Mouse (Mus musculus) Patski (cell line): ENCODE results near the gene Tbca. TPM values are rescaled to one million over a fixed set of nuclear protein-coding genes. Genes with fewer than 3 reads are reported as not detected.

ENCODE experiments used
- ATAC-seq: fragments of 100-300 bp; one replicate; pipeline ENCODE4 v1.8.0; 2021
- CTCF ChIA-PET: fragments of 350-600 bp; sonication (Branson Sonifier 250); formaldehyde crosslinking; loops from one replicate; lab custom pipeline; 2022; ENCODE audit warnings: inconsistent platforms; lab: Charles Lee
- POLR2A ChIA-PET: fragments of 350-600 bp; sonication (Branson Sonifier 250); formaldehyde crosslinking; loops from one replicate; lab custom pipeline; 2022; ENCODE audit warnings: antibody characterized with exemption, inconsistent platforms; lab: Charles Lee
- DNase-seq: peaks from one replicate; pipeline ENCODE4 v3.0.0-alpha.2; 2011; ENCODE audit warnings: low read depth, low spot score
- H3K27me3 ChIP-seq: fragments of 371-371 bp; one replicate; pipeline ENCODE4 v1.5.1; 2021
- CTCF ChIP-seq: fragments of 100-300 bp; IDR thresholded peaks from one replicate; pipeline ENCODE4 v1.5.1; 2021
- in situ Hi-C: fragments of 300-500 bp; cut with MboI; formaldehyde crosslinking; loops from 3 replicates; pipeline ENCODE4 v1.11.1; 2018; ENCODE audit warnings: low pct_unique_long_range_greater_than_20kb, mixed read lengths
- polyA plus RNA-seq: library from polyadenylated mRNA; unstranded; gene quantifications from one replicate; pipeline ENCODE4 v1.2.3, GENCODE M21; 2021

Gene Tbca
- polyA plus RNA-seq, 1 experiment from 2014 or later = 325 TPM

DNA sequence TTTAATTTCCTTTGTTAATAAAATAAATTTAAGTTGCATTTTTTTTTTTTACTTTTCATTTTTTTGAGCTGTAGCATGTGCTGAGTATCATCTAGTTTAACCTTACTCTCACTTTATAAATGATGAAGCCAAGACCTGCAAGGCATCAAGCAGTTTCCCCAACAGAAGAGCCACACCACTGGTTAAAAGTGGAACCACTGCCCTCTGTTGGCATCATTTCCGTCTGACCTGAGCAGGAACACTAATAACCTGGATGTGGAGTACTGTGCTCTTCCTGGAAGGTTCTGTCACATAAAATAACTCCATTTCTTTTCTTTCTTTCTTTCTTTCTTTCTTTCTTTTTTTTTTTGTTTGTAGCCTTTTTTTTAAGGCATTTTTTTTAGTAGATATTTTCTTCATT lies 21.0 kb downstream of the Tbca start:
- CTCF ChIA-PET = no interaction called here
- DNase-seq (no peak), ATAC-seq (no peak)
- POLR2A ChIA-PET = no interaction called here
- peak; percentile 11 for TF ChIP-seq CTCF
- no peaks in the 10 kb centered on the region for H3K27me3 ChIP-seq
- in situ Hi-C loops = no loop called here

DNA sequence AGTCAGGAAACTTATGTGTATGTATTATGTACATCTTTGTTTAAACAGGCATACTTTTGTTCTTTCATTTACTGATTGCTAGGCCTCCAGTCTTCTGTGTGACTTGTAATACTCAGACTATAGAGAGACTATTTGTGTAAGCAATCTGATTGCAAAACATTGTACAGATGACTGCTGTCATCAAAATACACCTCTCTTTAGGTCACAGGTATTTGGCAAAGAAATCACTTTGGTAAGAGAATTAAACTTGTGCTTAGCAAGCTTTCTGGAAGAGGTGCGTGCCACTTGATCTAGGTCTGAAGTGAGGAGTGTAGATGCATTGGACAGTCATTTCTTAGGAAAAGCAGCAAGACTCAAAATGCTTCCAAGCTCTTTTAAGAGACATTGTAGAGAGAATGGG lies 22.7 kb downstream of the Tbca start:
- ATAC-seq = no peak
- DNase-seq = no peak
- no peaks in the 10 kb centered on the region for H3K27me3 ChIP-seq
- CTCF ChIA-PET = no interaction called here
- POLR2A ChIA-PET = no interaction called here
- TF ChIP-seq CTCF = no peak
- in situ Hi-C loops = no loop called here

DNA sequence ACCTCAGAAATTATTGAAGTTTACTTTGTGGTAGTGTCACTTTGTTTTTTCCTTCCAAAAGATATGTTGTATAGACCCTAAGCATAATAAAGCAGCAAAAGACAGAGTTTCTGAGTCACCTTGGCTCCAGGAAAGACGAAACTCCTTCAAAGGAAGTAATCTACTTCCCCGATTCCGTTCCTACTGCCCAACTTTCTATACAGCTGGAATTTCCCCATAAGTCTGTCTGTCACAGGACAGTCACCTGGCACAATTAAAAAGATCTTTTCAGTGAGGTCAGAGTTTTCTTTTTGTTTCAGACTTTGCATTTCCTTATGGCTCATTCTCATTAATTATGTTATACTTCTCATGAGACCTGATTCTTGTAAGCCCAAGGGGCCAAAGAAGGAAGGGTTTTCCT lies 25.1 kb downstream of the Tbca start:
- DNase-seq (no peak), ATAC-seq (no peak)
- no peak for TF ChIP-seq CTCF
- ChIA-PET POLR2A (no interaction called here), CTCF (no interaction called here)
- no peaks in the 10 kb centered on the region for H3K27me3 ChIP-seq
- in situ Hi-C loops = no loop called here

DNA sequence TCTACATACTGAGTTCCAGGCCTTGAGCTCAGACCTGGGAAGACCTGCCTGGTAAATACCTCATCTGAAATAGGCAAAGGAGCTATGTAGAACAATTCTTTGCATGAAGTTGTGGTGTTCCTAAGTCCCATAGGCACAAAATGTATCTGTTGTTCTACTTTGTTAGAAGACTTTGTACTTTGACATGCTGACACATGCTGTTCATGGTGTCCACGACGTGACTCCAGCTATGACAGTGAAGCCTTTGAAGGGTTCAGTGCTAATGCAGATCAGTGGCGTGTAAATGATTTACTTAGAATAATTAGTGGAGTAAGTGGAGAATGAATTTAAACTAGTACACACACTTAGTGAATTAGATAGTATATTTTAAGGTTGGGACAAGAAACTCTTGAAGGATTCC lies 31.8 kb downstream of the Tbca start:
- no peaks in the 10 kb centered on the region for H3K27me3 ChIP-seq
- ChIA-PET POLR2A (no interaction called here), CTCF (interaction anchor here (0.9 kb wide), 1 partner anchor 8 kb away, joined by 4 read pairs; no protein-coding TSS in a partner anchor)
- in situ Hi-C loops = no loop called here
- DNase-seq (no peak), ATAC-seq (no peak)
- TF ChIP-seq CTCF = no peak

DNA sequence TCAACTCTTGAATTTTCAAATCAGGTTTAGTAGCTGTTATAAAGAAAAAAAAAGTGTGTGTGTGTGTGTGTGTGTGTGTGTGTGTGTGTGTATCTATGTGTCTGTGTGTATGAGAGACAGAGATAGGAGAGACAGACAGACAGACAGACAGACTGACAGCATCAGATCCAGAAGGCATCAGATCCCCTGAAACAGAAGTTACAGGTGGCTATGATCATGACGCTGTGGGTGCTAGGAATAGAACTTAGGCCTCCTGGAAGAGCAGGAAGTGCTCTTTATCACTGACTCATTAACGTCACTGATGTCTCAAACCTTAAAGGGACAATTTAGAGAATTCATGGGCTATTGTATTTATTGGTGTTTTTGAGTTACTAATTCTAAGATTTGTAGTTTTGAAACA lies 32.2 kb downstream of the Tbca start:
- ChIA-PET POLR2A (no interaction called here), CTCF (interaction anchor here (0.9 kb wide), 1 partner anchor 8 kb away, joined by 4 read pairs; no protein-coding TSS in a partner anchor)
- ATAC-seq (no peak), DNase-seq (no peak)
- no peak for TF ChIP-seq CTCF
- no peaks in the 10 kb centered on the region for H3K27me3 ChIP-seq
- in situ Hi-C loops = no loop called here

DNA sequence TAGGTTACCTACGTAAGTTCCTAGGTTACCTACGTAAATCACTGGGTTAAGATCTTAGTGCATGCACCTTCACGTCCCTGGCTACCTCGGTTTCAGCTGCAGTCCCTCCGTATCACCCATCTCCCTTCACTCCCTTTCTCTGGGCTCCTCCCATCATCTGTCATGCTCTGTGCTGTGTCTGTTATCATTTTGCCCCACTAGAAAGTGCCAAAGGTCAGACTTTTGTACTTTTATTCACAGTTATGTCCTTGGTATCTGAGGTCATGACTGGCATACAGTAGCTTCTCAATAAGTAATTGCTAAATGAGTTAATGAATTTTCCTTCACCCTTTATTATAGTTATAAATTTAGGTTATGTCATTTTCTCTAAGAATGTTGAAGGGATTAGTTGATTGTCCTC lies 37.7 kb downstream of the Tbca start:
- no peak for TF ChIP-seq CTCF
- ATAC-seq (no peak), DNase-seq (no peak)
- no peaks in the 10 kb centered on the region for H3K27me3 ChIP-seq
- ChIA-PET CTCF (interaction anchor here (1.3 to 1.7 kb wide), 2 partner anchors 9 to 12 kb away, joined by 4 to 7 read pairs; no protein-coding TSS in a partner anchor), POLR2A (interaction anchor here (0.6 to 0.7 kb wide), 2 partner anchors 20 to 184 kb away, joined by 3 to 4 read pairs; no protein-coding TSS in a partner anchor)
- in situ Hi-C loops = no loop called here

DNA sequence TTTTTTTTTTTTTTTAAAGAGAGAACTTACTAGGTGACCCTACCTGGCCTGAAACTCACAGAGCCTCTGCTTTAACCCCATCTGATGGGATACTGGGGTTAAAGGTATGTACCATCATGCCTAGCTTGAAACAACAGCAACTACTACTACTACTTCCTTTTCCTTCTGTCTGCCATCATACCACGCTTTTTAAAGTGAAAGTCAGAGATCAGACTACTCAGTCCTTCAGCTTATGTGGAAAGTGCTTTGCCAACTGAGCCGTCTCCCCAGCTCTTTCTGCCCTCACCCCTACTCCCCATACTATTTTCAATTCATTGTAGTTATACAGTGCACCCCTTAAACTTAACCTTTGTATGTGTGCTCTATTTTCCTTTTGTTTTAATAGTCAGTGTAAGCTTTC lies 38.3 kb downstream of the Tbca start:
- no peak for ATAC-seq
- no peak for TF ChIP-seq CTCF
- in situ Hi-C loops = no loop called here
- ChIA-PET POLR2A (interaction anchor here (0.6 to 0.7 kb wide), 2 partner anchors 20 to 184 kb away, joined by 3 to 4 read pairs; no protein-coding TSS in a partner anchor), CTCF (interaction anchor here (1.1 to 1.7 kb wide), 3 partner anchors 9 to 11 kb away, joined by 3 to 7 read pairs (median 4); no protein-coding TSS in a partner anchor)
- no peak for DNase-seq
- H3K27me3 ChIP-seq = no peaks in the 10 kb centered on the region

DNA sequence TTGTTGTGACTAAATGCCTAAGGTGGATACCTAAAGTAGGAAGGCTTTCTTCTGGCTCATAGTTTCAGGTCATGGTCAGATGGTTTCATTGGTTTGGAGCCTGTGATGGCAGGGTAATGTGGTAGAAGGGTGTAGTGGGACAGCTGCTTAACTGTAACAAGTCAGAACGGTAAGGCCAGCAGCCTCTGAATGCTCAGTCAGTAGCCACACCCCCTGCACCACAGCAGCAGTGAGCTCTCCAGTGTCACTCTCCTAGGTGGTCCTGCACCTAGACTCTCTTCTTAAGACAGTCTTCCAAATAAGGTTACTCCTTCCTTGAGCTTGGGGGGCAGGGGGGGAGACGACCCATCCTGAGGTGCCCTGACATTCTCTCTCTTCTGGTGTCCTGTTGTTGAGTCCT lies 39.1 kb downstream of the Tbca start:
- DNase-seq (no peak), ATAC-seq (no peak)
- CTCF ChIA-PET = interaction anchor here (1.1 to 1.2 kb wide), 2 partner anchors 7 to 11 kb away, joined by 3 to 4 read pairs; no protein-coding TSS in a partner anchor
- no peaks in the 10 kb centered on the region for H3K27me3 ChIP-seq
- no peak for TF ChIP-seq CTCF
- in situ Hi-C loops = no loop called here
- POLR2A ChIA-PET = no interaction called here

DNA sequence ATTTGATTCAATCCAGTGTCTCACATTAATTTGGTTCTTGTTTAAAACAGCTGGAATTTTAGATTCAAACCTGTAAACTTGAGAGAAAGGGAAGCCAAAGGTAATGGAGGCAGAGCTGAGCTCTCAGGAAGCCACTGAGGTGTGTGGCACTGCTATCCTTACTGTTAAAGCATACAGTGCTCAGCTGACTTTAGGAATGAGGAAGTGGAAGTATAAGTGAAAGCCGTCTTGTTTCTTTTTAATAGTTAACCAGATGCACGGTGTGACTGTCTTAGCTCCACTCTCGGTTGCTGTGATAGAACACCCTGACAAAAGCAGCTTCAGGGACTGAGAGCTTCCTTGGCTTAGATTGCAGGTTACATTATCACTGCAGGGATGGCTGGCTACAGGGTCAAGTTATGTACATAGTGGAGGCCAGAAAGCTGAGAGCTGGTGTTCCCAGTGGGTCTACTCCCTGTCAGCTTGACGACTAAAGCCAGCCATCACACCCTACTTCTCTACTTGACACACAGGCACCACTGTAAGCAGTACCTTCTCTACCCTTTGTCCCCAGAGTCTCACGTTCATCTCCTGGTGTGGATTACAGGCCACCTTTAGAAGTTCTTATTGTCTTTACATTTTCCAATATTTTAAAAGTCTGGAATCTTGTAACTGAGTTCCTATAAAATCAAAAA lies 49.5 kb downstream of the Tbca start:
- TF ChIP-seq CTCF = no peak
- H3K27me3 ChIP-seq = no peaks in the 10 kb centered on the region
- no peak for DNase-seq
- CTCF ChIA-PET = interaction anchor here (1.2 to 1.6 kb wide), 2 partner anchors 12 to 32 kb away, joined by 4 read pairs; no protein-coding TSS in a partner anchor
- in situ Hi-C loops = no loop called here
- POLR2A ChIA-PET = interaction anchor here (0.6 kb wide), 1 partner anchor 28 kb away, joined by 4 read pairs; no protein-coding TSS in a partner anchor
- ATAC-seq = peak; percentile 12

DNA sequence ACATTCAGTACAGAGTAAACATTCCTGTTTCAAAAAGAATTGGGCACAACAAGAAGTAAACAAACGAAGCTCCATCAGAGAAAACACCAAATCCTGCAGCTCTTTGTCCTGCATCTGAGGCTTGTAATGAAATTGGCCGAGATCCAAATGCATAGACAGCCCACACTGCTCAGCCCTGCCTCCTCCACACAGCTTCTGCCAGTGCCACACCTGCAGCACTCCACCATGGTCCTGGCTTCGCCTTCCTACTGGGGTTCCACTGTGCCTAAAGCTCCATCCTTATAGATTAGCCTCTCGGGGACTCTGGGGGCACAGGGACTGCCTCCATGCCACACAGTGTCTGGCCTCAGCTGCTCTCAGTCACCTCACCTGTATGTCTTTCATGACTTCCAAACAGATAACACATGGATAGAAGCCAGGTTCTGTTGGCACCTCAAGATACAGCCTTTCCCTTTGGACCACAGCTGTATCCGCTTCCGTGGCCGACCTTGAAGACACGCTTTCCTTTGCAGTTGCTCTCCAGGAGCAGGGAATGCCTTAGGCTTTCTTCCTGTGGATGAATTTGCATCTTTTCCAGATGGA lies 50.1 kb downstream of the Tbca start:
- no peaks in the 10 kb centered on the region for H3K27me3 ChIP-seq
- in situ Hi-C loops = no loop called here
- no peak for TF ChIP-seq CTCF
- ATAC-seq (no peak), DNase-seq (no peak)
- ChIA-PET CTCF (interaction anchor here (1.6 kb wide), 1 partner anchor 13 kb away, joined by 4 read pairs; no protein-coding TSS in a partner anchor), POLR2A (no interaction called here)

DNA sequence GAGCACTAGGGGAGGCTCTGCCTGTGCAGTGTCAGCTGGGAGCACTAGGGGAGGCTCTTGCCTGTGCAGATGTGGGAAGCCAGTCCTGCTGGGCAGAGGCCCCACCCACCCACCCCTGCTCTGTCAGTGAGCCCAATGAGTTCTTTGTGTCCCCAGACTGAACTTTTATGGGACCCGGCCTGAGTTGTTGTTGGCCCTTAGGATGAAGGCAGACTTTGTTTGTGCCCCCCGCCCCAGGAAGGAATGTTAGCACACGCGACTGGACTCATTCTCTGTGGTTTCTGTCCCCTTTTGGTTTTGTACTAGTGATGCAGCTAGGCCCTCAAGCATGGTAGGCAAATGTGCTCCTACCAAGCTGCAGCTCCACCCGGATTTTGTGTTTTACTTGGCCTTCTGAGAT lies 54.5 kb downstream of the Tbca start:
- no peak for TF ChIP-seq CTCF

More for the DNA sequence above, 54.5 kb downstream of the Tbca start:
- CTCF ChIA-PET = no interaction called here
- in situ Hi-C loops = no loop called here
- DNase-seq (no peak), ATAC-seq (no peak)
- no peaks in the 10 kb centered on the region for H3K27me3 ChIP-seq
- POLR2A ChIA-PET = no interaction called here
